Mouse (Mus musculus) adrenal gland, postnatal 14 days (tissue): ENCODE measurements around the gene Adam19. TPM values are rescaled to one million over a fixed set of nuclear protein-coding genes. Genes with fewer than 3 reads are reported as not detected.
"Not testable (repeated sequence)": the region's sequence is repeated elsewhere in the genome, so short reads cannot be mapped to it uniquely, and the experiment has no call there.

Source experiments
- DNase-seq: peaks from one replicate; pipeline ENCODE4 v3.0.0; 2021; ENCODE audit warnings: mixed read lengths
- total RNA-seq: library from RNA; stranded (reverse); gene quantifications from 2 replicates; pipeline ENCODE4 v1.2.3, GENCODE M21; 2021

The Adam19 gene
- total RNA-seq, 1 experiment from 2014 or later = 10.7 TPM

DNA sequence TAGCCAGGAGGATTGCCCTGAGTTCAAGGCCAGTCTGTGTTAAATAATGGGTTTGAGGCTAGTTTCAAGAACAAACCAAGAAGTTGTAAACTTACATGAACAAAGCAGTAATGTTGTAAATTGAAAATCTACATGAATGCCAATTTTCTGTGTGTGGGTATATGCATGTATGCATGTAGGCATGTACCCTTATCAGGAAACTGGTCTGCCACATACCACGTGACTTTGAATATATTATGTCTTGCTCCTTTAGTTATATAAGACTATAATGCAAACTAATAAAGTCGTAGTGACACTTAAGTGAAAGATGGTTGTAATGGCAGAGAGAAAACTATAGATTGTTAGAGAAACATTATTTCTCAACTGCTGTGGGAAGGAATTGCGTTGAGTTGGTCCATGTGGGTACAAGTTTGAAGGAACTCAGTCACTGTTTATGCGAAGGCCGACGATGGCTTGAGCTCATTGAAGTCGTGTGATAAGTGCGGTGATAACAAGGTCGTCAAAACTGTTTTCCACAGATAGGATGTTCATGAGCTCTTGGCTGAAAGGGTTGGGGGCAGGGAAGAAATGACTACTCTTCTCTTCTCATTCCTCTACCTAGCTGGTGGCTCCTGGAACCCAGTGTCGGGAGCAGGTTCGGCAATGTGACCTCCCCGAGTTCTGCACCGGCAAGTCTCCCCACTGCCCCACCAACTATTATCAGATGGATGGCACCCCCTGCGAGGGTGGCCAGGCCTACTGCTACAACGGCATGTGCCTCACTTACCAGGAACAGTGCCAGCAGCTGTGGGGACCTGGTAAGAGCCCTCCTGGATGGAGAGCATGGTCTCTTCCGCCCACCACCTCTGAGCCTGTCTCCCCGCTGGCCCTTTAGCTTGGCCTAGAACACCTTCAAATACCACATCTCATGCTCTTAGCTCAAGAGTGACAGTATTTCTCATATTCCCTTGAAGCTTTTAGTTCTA, 75.5 kb downstream of the Adam19 start:
- no peak for DNase-seq

DNA sequence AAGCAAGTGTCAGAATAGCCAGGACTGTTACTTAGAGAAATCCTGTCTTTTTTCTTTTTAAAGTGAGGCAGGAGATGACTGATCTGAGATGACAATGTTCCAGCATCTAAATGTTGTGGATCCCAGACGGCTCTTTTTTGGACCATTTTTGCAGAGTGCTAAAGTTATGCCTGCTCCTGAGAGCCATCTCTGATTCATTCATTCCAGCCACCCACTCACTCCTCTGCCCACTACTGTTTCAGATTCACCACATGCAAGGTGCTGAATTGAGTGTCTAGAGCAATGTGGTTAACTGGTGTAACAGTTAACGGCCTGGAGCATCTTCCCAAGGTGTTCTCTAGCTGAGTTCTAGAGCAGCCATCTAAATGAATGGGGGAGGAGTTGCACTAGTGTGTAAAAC, 79.1 kb downstream of the Adam19 start:
- no peak for DNase-seq

DNA sequence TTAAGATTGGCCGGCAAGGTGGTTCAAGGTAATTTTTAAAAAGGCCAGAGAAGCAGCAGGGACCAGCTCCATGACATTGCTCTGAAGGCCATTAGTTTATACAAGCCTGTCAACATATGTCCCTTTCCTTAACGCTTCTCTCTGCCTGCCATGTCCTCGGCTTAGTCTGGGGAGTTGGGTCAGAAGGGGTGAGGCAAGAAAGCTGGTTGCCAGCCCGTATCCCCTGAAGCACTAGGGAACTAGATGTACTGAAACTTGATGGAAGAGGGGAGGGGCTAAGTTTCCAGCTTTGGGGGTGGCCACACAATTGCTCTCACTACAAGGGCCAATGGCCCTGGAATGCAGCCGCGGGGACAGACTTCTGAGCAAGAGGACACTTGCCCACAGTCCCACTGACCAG, 87.5 kb downstream of the Adam19 start:
- no peak for DNase-seq

GRCm38 (mm10) chr11:46145163-46145875, 89.5 kb downstream of the Adam19 start:
- no peak for DNase-seq

DNA sequence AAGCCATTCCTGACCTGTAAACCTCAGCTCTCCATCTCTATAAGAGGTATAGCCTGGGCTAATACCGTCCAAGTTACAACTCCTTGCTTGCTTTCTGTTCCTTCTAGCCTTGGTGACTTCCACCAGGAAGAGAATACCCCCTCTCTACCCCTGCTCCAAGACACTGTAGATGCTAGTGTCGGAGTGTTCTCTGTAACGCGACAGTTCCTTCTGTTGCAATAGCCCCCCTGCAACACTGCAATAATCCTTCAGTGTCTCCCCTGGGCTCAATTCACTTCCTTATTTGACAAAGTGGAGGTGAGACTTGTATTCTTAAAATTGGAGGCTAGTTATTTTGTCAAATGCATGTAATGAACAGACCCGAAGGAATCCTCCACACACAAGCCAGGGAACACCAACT, 90.8 kb downstream of the Adam19 start:
- no peak for DNase-seq

DNA sequence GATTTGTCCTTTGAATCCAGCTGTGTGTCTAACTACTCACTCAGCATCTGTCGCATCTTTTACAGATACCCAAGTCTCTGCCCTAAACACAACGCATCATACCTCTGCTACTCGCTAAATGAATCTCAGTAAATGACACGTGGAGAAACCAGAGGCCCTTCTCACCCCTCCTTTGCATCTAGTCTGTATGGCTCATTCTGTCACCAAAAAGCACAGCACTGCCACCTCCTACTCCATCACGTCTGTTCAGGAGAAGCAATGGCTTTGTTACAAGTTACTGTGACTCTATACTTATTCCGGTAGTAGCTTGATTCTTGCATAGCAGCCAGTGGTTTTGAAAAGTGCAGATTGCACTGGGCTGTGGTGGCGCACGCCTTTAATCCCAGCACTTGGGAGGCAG, 101.2 kb downstream of the Adam19 start:
- no peak for DNase-seq

DNA sequence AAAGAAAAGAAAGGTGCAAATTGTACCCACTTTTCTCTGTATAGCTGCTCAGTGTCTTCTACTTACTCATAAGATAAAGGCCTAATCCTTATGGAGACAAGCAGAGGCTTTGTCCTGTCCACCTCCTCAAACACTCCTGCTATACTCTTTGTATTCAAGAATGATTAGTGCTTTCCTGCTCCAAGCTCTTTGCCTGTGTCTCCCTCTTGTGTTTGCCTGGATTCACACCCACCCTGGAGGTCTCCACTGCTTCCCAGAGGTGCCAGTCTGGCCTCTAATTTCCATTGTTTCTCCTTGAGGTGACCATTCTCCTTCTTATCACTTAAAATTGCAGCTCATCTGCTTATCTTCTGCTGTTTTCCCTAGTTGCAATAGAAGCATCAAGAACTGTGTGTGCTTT, 101.7 kb downstream of the Adam19 start:
- no peak for DNase-seq

DNA sequence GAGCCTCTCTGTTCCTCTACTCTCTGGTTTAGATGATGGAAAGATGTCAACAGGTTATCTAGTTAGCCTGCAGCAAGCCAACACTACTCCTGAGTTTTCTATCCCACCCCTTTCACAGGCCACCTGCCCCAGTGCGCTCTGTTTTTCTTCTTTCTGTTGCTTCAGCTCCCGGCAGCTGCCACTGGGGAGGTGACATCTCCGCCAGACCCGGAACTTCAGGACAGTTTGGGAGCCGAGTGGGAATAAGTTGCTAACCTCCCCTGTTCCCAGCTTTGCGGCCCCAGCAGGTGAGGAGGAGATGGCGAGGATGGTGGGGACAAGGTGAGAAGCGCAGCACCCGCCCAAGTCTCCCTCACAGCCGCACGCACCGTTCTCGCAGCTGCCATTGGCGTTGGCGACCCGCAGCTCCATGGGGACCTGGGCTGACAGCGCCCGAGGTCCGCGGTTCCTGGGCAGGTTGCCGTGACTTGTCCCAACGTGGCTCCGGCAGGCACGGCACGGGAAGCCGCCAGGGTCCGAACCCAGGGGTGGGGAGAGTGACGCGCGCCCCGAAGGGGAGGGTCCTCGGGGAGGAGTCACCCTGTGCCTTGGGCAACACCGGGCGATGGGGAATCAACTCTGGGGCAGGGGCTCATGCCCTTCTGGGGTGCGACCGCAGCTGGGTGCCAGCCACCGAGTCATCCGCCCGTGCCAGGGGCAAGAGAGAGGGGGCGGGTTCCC, 110.2 kb downstream of the Adam19 start, which contains the start of gene Nipal4:
Gene Nipal4, minus strand, starts transcription at position 643 of the 720 bp plus-strand sequence.
- DNase-seq = peak; percentile 39

GRCm38 (mm10) chr11:46168506-46168905, 112.7 kb downstream of the Adam19 start:
- no peak for DNase-seq

DNA sequence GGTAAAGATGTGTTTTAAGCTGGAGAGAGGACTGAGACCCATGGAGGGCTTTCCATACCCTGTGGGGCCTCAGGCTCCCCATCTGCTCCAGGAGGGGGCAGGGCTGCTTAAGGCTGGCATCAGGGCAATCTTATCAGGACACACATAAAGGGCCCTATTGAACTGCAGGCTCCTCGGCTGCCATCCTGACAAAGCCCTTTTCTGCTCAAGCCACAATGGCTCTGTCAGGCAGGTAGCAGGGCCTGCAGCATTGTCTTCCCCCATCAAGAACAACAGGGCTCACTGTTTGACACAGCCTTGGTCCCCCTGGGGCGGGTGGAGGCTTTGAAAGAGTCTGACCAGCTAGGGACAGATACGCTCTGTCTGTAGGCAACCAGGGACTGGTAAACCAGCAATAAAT, 114.1 kb downstream of the Adam19 start:
- no peak for DNase-seq

DNA sequence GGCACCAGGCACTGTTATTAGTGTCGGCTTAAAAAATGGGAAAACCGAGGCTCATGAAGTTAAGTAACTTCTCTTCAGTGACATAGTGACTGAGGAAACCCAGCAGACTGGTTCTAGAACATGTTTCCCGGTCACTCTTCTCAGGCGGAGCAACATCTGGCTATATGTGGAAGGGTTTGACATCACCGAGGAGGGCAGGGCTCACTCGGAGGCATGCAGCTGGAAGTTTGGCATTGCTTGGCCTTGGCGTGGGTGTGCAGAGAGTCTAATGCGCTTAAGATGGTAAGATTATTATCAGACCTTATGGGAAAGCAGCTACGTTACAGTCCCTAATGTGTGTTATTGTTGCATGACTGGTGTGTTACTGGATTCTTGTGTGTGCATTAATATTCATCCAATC, 116.3 kb downstream of the Adam19 start:
- DNase-seq = no peak

- DNase-seq = no peak
Observed at GRCm38 (mm10) chr11:46176155-46176554, 120.4 kb downstream of the Adam19 start.

GRCm38 (mm10) chr11:46177246-46178043, 121.7 kb downstream of the Adam19 start:
- DNase-seq = no peak

- DNase-seq = not testable (repeated sequence)
Observed at GRCm38 (mm10) chr11:46182031-46182430, 126.2 kb downstream of the Adam19 start.

DNA sequence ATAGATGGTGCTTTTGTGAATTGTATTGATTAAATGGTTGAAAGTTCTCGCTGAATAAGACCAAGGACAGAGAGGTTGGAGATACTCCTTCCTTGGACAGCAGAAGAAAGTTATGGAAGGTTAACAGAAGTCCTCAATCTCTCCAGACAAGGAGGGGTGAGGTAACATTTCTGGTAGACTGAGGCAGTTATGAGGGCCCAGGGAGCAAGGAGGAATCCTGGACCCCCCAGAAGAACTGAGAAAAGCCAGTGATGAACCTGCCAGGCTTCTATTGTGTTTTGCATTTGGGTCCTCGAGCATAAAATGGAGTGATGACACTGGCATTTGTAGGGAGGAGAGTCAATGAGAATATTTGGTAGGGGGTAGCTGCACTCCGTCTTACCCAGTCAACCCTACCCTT, 129.2 kb downstream of the Adam19 start:
- DNase-seq = no peak

- no peak for DNase-seq
Observed at GRCm38 (mm10) chr11:46185486-46185885, 129.7 kb downstream of the Adam19 start.

- no peak for DNase-seq
Observed at GRCm38 (mm10) chr11:46188283-46188682, 132.5 kb downstream of the Adam19 start.

- DNase-seq = no peak
Observed at GRCm38 (mm10) chr11:46194175-46194574, 138.4 kb downstream of the Adam19 start.
